Mouse (Mus musculus) erythroblast, embryonic 14.5 days (primary cell): ENCODE results near the gene Cpxm2. TPM values are rescaled to one million over a fixed set of nuclear protein-coding genes. Genes with fewer than 3 reads are reported as not detected.

Experiments
- H3K27me3 ChIP-seq: 2 replicates; pipeline ENCODE4 v1.6.1; 2012; ENCODE audit warnings: inconsistent platforms; ENCODE audit not compliant: control insufficient read depth
- H3K36me3 ChIP-seq: 2 replicates; pipeline ENCODE4 v1.6.1; 2012; ENCODE audit warnings: mild to moderate bottlenecking, inconsistent platforms; ENCODE audit not compliant: control insufficient read depth
- H3K4me1 ChIP-seq: 2 replicates; pipeline ENCODE4 v1.6.1; 2012; ENCODE audit warnings: inconsistent platforms; ENCODE audit not compliant: control insufficient read depth
- H3K4me3 ChIP-seq: replicated peaks from 2 replicates; pipeline ENCODE3; 2012; ENCODE audit warnings: moderate library complexity, mild to moderate bottlenecking, inconsistent platforms
- H3K9me3 ChIP-seq: 2 replicates; pipeline ENCODE4 v1.6.1; 2012; ENCODE audit warnings: low read length, inconsistent platforms, mixed read lengths; ENCODE audit not compliant: control insufficient read depth
- GATA1 ChIP-seq: IDR thresholded peaks from 2 replicates; pipeline ENCODE4 v1.6.1; 2012; ENCODE audit warnings: low read length, inconsistent platforms, mixed read lengths
- TAL1 ChIP-seq: IDR thresholded peaks from 3 replicates; pipeline ENCODE4 v1.6.1; 2012; ENCODE audit warnings: low read length, inconsistent platforms, mixed read lengths
- polyA plus RNA-seq: library from polyadenylated mRNA; stranded (reverse); fragments of >175 nt; gene quantifications from 2 replicates; pipeline ENCODE4 v1.2.3, GENCODE M21; 2012

Cpxm2 gene
- polyA plus RNA-seq: not detected in 2 replicates

GRCm38 (mm10) chr7:132154368-132154961 lies at the start of gene Cpxm2:
Gene Cpxm2, minus strand, starts transcription at chr7:132154739.
- Histone ChIP-seq H3K27me3 (peaks cover 20% of the 10 kb centered on the region), H3K9me3 (no peaks in the 10 kb centered on the region), H3K36me3 (no peaks in the 10 kb centered on the region), H3K4me1 (no peaks in the 10 kb centered on the region), H3K4me3 (no peak within 1 kb of the TSS)
- no peak for TF ChIP-seq GATA1
- TF ChIP-seq TAL1: no peak

- TF ChIP-seq TAL1 (no peak), GATA1 (no peak)
These were observed 49.6 kb upstream of the Cpxm2 start for GRCm38 (mm10) chr7:132204073-132204612.

GRCm38 (mm10) chr7:132199686-132200085 lies 45.1 kb upstream of the Cpxm2 start:
- no peak for TF ChIP-seq GATA1
- no peak for TF ChIP-seq TAL1
- H3K4me3 ChIP-seq: no peak overlapping the region
- no peaks in the 10 kb centered on the region for H3K9me3 ChIP-seq
- no peaks in the 10 kb centered on the region for H3K36me3 ChIP-seq
- no peaks in the 10 kb centered on the region for H3K4me1 ChIP-seq
- no peaks in the 10 kb centered on the region for H3K27me3 ChIP-seq

More at GRCm38 (mm10) chr7:132204073-132204612, 49.6 kb upstream of the Cpxm2 start:
- H3K36me3 ChIP-seq: no peaks in the 10 kb centered on the region
- no peak overlapping the region for H3K4me3 ChIP-seq
- H3K4me1 ChIP-seq: no peaks in the 10 kb centered on the region
- no peaks in the 10 kb centered on the region for H3K9me3 ChIP-seq
- no peaks in the 10 kb centered on the region for H3K27me3 ChIP-seq

GRCm38 (mm10) chr7:132198806-132199205 lies 44.3 kb upstream of the Cpxm2 start:
- no peaks in the 10 kb centered on the region for H3K9me3 ChIP-seq
- H3K4me1 ChIP-seq: no peaks in the 10 kb centered on the region
- TF ChIP-seq GATA1 (no peak), TAL1 (no peak)
- no peak overlapping the region for H3K4me3 ChIP-seq
- H3K27me3 ChIP-seq: no peaks in the 10 kb centered on the region
- no peaks in the 10 kb centered on the region for H3K36me3 ChIP-seq

- Histone ChIP-seq H3K27me3 (no peaks in the 10 kb centered on the region), H3K4me1 (no peaks in the 10 kb centered on the region), H3K4me3 (no peak overlapping the region), H3K9me3 (no peaks in the 10 kb centered on the region), H3K36me3 (no peaks in the 10 kb centered on the region)
- TF ChIP-seq TAL1: no peak
- TF ChIP-seq GATA1: no peak
These were observed 43.4 kb upstream of the Cpxm2 start for GRCm38 (mm10) chr7:132197817-132198475.

GRCm38 (mm10) chr7:132196581-132196980 lies 42.0 kb upstream of the Cpxm2 start:
- Histone ChIP-seq H3K9me3 (no peaks in the 10 kb centered on the region), H3K27me3 (no peaks in the 10 kb centered on the region), H3K36me3 (no peaks in the 10 kb centered on the region), H3K4me1 (no peaks in the 10 kb centered on the region), H3K4me3 (no peak overlapping the region)
- TF ChIP-seq TAL1: no peak
- TF ChIP-seq GATA1: no peak

- Histone ChIP-seq H3K27me3 (no peaks in the 10 kb centered on the region), H3K4me1 (no peaks in the 10 kb centered on the region), H3K36me3 (no peaks in the 10 kb centered on the region), H3K9me3 (no peaks in the 10 kb centered on the region), H3K4me3 (no peak overlapping the region)
- no peak for TF ChIP-seq TAL1
- TF ChIP-seq GATA1: no peak
These were observed 39.1 kb upstream of the Cpxm2 start for GRCm38 (mm10) chr7:132193606-132194005.

GRCm38 (mm10) chr7:132187456-132187855 lies 32.9 kb upstream of the Cpxm2 start:
- no peak for TF ChIP-seq GATA1
- no peak for TF ChIP-seq TAL1
- no peaks in the 10 kb centered on the region for H3K4me1 ChIP-seq
- no peaks in the 10 kb centered on the region for H3K36me3 ChIP-seq
- H3K9me3 ChIP-seq: no peaks in the 10 kb centered on the region
- no peak overlapping the region for H3K4me3 ChIP-seq
- H3K27me3 ChIP-seq: no peaks in the 10 kb centered on the region

- TF ChIP-seq TAL1 (no peak), GATA1 (no peak)
These were observed 29.4 kb upstream of the Cpxm2 start for GRCm38 (mm10) chr7:132183892-132184404.

More at GRCm38 (mm10) chr7:132183892-132184404, 29.4 kb upstream of the Cpxm2 start:
- no peak overlapping the region for H3K4me3 ChIP-seq
- H3K4me1 ChIP-seq: no peaks in the 10 kb centered on the region
- no peaks in the 10 kb centered on the region for H3K9me3 ChIP-seq
- H3K27me3 ChIP-seq: no peaks in the 10 kb centered on the region
- H3K36me3 ChIP-seq: no peaks in the 10 kb centered on the region
